Mouse (Mus musculus) layer of hippocampus, adult 9-11 months (tissue): ENCODE measurements around the gene Atg4d.
"Not testable (repeated sequence)": the region's sequence is repeated elsewhere in the genome, so short reads cannot be mapped to it uniquely, and the experiment has no call there.

Source experiments
- DNase-seq: peaks from one replicate; pipeline ENCODE4 v3.0.0; 2022

The Atg4d gene

GRCm38 (mm10) chr9:21275013-21275710 lies 10.1 kb downstream of the Atg4d start:
- no peak for DNase-seq

GRCm38 (mm10) chr9:21275727-21276126 lies 10.6 kb downstream of the Atg4d start:
- no peak for DNase-seq

GRCm38 (mm10) chr9:21276307-21276706 lies 11.2 kb downstream of the Atg4d start:
- no peak for DNase-seq

GRCm38 (mm10) chr9:21277776-21278175 lies 12.7 kb downstream of the Atg4d start:
- DNase-seq: no peak

GRCm38 (mm10) chr9:21283591-21283990 lies 18.5 kb downstream of the Atg4d start:
- DNase-seq: no peak

- no peak for DNase-seq
Measured at GRCm38 (mm10) chr9:21283994-21284393, 18.9 kb downstream of the Atg4d start.

- no peak for DNase-seq
Measured at GRCm38 (mm10) chr9:21286753-21287152, 21.7 kb downstream of the Atg4d start.

- DNase-seq: peak; percentile 98
Measured at GRCm38 (mm10) chr9:21287571-21288402, 22.7 kb downstream of the Atg4d start, which contains the start of gene Kri1. Gene Kri1 (minus strand): TSS chr9:21287969.

- no peak for DNase-seq
Measured at GRCm38 (mm10) chr9:21288404-21289336, 23.6 kb downstream of the Atg4d start.

- DNase-seq: no peak
Measured at GRCm38 (mm10) chr9:21289337-21289671, 24.2 kb downstream of the Atg4d start.

- no peak for DNase-seq
Measured at GRCm38 (mm10) chr9:21290589-21290988, 25.5 kb downstream of the Atg4d start.

- DNase-seq: peak; percentile 100
Measured at GRCm38 (mm10) chr9:21291022-21291787, 26.1 kb downstream of the Atg4d start, which contains the start of gene Cdkn2d. Gene Cdkn2d (minus strand): TSS chr9:21291407.

GRCm38 (mm10) chr9:21291868-21292267 lies 26.8 kb downstream of the Atg4d start:
- DNase-seq: not testable (repeated sequence)

GRCm38 (mm10) chr9:21292271-21292670 lies 27.2 kb downstream of the Atg4d start:
- DNase-seq: no peak

- no peak for DNase-seq
Measured at GRCm38 (mm10) chr9:21299014-21299413, 33.9 kb downstream of the Atg4d start.

- DNase-seq: no peak
Measured at GRCm38 (mm10) chr9:21305065-21305464, 40.0 kb downstream of the Atg4d start.

GRCm38 (mm10) chr9:21309150-21309741 lies 44.2 kb downstream of the Atg4d start:
- no peak for DNase-seq

GRCm38 (mm10) chr9:21311695-21312094 lies 46.6 kb downstream of the Atg4d start:
- no peak for DNase-seq

GRCm38 (mm10) chr9:21312134-21312533 lies 47.0 kb downstream of the Atg4d start, which contains the start of gene Ap1m2:
Gene Ap1m2 (minus strand): TSS chr9:21312337.
- no peak for DNase-seq

GRCm38 (mm10) chr9:21313394-21313793 lies 48.3 kb downstream of the Atg4d start:
- peak; percentile 69 for DNase-seq

- DNase-seq: no peak
Measured at GRCm38 (mm10) chr9:21314367-21315140, 49.5 kb downstream of the Atg4d start.
